Mouse (Mus musculus) granulocyte monocyte progenitor cell, adult 5-6 weeks (primary cell): ENCODE data around the gene Eya2. TPM values are rescaled to one million over a fixed set of nuclear protein-coding genes. Genes with fewer than 3 reads are reported as not detected.

Experiments used
- ATAC-seq: replicated peaks from 2 replicates; pipeline ENCODE4 v1.8.0; 2016; ENCODE audit warnings: mild to moderate bottlenecking, moderate TSS enrichment, inconsistent platforms; ENCODE audit not compliant: poor library complexity, severe bottlenecking
- total RNA-seq, 2 experiments: library from RNA; stranded (forward) in 1 of 2; stranded (reverse) in 1 of 2; fragments of 200-712, 200-1000 nt in 1 of 2; fragments of >200 nt in 1 of 2; fragmentation: Nextera tagmentation in 1 of 2; gene quantifications; 2 replicates each; pipeline ENCODE4 v1.2.3; 2014 to 2017

Gene Eya2
- total RNA-seq, 2 experiments from 2014 or later = 1.4 TPM; not detected in 1

DNA sequence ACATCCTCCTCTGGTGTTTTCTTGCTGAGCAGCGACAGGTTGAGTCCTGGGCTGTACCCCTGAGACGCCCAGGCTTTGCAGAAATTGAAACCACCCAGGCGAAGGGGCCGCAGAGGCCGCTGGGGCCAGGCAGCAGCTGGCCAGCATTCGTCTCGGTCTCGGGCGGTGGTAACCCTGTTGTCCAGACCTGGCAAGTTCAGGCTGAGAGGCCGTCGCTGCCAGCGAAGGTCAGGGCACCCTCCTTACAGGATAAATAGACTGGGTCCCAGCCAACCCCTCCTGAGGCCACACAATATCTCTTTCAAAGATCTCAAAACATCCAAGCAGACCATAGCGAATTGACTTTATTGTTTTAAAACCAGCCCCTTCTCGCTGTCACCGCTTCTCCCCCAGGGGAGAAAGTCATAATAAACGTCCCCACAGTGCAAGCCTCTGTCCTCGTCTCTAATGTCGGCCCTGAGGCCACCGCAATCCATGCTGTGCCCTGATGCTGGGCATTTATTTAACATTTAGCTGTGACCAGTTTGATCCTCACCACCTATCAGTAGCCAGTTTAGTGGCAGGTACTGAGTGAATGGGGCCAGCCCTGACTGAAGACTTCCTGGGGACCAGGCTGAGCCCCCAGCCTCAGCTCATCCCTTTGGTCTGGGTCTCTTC lies 105.5 kb downstream of the Eya2 start:
- no peak for ATAC-seq

DNA sequence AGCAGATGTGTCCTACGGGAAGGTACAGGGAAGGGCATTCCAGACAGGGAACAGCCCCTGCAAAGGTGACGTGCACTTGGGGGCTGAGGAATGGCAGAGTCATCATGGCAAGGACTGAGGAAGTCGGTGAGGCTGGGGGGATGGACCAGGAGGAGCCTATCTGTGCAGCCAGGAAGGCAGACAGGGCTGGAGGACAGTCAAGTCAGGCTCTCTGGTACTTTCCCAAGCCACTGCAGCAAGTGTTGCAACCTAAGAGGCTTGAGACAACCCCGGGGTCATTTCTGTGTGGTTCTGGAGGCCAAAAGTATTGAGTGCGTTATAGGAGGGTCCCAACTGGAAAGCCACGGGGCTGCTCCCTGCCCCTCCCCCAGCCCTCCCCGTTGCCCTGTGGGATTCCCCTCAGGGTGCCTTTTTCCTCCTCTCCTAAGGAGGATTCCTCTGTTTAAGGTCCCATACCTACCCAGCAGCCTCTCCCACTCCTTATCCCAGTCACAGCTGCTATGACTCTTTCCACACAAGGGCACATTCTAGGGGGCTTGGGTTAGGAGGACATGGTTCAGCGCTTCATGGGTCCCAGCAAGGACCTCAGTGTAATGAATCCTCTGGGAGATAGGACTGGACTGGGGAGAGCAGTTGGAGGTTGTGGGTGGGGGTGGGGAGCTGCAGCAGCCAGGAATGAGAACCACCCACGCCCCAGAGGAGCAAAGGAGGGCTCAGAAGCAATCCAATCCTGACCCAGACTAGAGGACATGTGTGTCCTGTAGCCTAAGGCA lies 108.4 kb downstream of the Eya2 start:
- no peak for ATAC-seq

DNA sequence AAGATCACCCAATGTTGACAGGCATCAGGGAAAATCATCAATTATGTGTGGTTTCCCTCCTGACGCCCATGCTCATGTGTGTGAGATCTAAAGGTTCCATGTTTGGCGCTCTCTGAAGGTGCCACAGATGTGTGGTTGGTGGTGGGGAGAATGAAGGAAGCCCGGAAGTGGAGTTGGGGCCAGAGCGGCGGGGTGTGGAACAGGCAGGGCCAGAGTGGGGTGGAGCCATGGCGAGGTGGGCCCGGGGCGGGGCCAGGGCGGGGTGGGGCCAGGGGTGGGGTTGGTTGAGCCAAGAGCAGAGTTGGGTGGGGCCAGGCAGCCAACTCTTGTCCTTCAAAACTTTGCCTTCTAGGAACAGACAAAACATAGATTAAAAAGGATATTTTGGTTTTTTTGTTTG lies 113.4 kb downstream of the Eya2 start:
- ATAC-seq = no peak

DNA sequence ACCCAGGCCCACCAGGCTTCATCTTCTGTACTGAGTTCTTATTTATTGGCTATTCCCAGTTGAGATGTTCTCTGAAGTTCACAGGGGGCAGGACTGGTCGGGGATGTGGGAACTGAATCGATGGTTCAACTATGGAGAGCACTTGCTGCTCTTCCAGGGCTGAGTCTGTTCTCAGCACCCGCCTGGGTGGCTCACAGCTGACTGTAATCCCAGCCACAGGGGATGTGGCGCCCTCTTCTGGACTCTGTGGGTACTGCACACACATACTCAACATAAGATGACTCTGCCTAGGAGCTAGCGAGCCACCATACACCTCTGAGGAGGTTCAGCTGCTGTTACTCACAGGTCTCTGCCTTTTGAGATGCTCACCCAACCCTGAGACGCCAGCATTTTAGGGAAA lies 121.9 kb downstream of the Eya2 start:
- no peak for ATAC-seq

DNA sequence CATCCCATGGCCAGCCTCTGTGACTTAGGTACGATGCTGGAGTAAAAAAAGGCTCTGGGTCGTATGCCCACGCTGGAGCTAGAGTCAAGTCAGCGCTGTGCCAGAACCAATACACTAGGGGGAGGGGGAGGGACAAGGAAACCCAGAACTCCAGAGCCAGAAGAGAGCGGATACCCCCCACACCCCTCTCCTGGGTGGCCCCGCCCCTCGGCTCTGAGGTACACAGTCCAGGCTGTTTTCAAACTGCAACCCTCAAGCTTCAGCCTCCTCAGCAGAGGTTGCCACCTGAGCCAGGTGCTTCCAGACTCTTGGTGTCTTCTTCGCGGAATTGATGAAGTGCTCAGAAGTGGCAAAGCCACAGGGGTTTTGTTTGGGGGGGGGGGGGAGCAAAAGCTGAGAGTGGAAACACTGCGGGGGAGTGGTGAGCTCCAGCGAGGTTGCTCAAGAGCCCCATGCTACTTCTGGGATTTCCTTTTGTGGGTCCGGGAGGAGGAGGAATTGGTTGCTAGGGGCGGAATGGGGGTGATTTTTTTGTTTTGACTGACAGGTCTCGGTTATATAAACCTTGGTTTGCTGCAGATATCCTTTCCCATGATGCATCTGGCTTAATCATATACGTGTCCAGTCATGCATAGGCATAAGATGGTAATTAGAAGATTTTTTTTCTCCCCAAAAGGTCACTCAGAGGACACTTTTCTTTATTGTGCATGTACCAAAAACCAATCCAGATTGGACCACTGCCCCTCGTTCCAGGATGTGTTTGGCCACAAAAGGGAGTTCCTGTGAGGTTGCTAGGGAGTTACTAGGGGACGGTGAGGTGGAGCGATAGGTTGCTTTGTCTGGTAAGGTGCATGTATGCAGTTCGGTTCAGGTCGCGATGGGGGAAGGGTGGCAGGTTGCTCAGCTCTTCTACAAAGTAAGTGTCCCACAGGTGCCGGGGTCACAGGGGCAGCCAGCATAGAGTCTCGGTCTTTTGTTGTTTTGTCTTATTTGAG lies 122.6 kb downstream of the Eya2 start:
- no peak for ATAC-seq

DNA sequence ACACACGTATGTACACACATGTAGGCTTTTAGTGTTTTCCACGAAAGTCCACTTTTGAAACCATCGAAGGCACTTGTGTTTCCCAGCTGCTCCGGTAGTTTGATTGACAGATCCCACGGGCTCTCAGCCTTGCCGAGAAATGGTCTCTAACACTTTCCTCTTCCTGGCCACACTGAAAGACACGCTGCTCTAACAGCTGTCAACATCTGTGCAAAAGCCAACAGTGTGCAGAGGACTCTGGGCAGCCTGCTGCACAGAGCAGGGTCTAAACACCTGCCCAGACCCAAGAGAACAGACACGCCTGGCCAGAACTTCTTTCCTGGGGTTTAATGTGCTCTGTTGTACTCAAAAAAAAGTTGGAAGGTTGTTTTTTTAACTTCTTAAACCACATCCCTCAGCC lies 124.5 kb downstream of the Eya2 start:
- no peak for ATAC-seq

DNA sequence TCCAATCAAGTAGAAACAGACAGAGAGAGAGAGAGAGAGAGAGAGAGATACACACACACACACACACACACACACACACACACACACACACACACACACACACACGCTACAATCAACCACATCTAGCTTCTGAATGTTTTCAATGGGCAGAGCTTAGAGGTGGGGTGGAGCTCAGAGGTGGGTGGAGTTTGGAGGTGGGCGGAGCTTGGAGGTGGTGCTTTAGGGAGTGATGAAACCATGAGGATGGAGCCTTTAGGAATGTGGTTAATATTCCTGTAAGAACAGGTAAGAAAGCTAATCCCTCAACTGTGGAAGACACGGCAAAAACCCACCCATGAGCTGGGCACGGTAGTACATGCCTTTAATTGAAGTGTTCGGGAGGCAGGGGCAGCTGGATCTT lies 127.1 kb downstream of the Eya2 start:
- no peak for ATAC-seq

DNA sequence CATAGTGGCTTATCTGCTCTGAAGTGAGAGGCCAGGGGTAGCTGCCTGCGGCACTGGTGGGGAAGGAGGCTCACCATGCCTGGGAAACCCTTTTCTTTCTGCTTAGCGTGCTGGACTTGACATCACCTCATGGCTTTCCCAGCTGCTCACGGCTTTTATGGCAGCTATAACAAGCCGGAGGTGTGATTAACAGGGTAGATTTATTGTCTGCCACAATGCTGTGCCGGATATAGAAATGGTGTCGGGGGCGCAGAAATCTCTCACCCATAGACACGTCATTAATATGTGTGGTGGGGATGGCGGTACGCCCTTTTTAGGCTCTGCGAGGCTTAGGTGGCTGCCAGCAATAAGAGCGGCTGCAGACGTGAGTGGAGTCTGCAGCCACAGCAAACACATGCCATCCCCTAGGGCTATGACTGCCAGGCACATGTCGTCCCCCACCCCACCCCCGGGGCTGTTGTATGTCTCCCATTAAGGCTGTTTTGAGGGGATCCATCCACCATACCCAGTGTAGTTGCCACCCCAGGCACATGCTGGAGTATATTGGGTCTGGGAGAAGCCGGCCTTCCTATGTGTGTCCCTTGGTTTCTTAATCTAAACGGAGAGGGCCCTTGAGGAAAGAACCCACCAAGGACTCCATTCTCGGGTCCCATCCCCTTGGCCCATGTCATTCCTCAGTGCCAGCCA lies 137.9 kb downstream of the Eya2 start:
- no peak for ATAC-seq

DNA sequence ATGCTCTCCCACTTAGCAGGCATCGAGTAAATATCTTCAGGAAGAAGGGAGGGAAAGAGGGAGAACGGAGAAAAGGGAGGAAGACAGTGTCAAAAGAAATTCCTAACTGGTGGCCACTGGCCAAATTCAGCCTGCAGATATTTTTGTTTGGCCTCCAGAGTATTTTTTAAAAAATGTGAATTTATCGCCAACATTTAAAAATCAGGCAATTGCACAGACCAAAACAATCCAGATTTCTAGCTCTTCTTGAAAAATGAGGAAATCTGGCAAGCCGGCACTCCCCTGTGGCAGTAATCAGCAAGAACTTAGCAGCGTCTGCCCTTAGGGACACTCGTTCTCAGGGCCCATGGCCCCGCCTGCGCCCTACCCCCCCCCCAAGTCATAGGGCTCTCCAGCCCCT lies 138.9 kb downstream of the Eya2 start:
- no peak for ATAC-seq

DNA sequence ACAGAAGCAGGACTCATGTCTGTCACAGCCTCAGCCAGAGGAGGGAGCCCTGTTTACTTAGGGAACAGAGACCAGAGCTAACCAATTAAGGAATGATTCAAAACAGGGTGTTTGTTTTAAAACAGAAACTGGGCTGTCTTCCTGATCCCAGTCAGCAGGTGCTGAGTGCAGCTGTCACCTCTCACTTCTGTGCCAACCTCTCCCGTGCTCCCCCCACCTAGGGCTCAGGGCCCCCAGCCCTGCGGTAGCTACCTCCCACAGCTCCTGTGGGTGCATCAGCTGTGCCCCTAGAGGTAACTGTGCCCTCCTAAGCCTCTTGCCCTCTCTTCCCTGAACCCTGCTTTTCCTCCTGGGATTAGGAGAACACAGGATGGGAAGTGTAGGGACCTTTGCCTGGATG lies 141.5 kb downstream of the Eya2 start:
- no peak for ATAC-seq

DNA sequence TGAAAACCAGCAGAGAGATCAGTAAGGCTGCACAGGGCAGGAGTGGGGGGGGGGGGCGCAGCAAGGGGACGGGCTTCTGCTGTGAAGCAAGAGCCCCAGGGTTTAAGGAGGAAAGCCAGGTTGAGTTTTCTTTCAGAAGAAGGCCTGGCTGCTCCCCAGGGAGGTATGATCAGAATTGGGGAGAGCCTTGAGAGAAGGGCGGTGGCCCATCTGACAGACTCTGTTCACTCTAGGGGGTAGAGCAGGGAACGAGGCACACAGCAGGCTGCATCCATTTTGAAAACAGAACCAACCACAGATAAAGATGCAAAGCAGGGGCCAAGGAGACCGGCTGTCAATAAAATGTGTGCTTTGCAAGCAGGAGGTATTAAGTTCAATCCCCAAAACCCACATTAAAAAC lies 145.5 kb downstream of the Eya2 start:
- ATAC-seq = no peak

DNA sequence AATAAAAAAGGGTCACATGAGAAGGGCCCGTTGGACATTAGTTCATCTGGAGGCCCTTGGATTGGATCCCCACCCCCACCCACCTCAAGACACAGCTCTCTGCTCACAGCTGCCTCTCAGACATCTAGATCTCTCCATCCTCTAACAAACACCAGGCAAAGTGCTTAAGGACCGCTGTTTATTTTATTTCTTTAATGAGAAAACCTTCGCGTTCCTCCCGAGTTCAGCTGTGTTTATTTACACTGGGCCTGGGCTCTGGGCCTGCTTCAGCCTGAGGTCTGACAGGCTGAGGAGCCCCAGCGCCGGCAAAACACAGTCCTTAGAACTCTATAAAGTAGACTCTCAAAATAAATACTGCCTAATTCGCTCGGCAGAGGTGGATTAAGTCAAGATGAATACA lies 146.2 kb downstream of the Eya2 start:
- ATAC-seq = no peak

DNA sequence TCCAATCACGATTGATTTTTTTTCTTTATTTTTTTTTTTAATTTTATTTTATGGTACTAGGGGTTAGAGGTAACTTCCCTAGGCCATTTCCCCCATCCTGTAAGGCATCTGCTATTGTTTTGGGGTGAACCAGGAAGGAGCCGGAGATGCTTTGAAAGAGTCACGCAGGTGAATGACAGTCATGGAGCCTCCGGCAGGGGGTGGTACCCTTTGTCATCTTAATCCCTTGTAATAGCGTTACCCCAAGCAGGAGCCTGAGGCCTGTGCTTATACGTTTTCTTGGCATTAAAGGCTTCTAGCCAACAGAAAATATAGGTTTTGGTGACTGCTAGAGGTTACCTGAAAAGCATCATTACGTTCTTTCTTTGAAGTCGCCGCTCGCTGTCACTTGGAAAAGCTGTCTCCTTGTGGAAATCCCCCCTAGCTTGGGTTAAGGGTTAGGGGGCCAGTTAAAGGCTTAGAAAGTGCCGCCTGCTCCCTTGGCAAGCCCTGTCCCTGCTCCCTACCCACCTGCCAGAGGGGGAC lies 146.8 kb downstream of the Eya2 start:
- no peak for ATAC-seq

DNA sequence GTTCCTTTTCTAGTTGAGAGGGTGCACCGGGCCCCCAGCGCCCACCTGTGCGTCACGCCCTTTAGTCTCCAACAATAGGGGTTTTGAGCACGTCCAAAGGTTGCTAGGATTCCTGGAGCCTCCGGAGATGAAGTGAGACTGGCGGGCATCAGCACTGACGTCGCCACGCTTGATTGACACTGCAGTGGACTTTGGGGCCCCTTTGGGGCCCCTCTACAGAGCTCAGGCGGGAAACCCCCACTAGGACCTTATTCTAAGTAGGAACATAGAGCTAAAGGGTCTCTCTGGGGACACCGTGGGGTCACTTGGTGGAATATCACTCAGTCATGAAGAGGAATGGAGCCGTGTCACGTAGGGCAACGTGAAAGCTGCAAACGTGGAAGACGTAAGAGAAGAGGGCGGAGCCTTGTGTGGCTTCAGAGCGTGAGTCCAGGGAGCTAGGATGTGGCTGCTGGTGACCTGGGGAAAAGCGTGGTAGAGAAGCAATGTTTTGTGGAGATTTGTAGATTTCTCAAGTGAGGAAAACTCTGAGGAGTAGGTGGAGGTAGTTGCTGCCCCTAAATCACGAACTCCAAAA lies 147.5 kb downstream of the Eya2 start:
- no peak for ATAC-seq

DNA sequence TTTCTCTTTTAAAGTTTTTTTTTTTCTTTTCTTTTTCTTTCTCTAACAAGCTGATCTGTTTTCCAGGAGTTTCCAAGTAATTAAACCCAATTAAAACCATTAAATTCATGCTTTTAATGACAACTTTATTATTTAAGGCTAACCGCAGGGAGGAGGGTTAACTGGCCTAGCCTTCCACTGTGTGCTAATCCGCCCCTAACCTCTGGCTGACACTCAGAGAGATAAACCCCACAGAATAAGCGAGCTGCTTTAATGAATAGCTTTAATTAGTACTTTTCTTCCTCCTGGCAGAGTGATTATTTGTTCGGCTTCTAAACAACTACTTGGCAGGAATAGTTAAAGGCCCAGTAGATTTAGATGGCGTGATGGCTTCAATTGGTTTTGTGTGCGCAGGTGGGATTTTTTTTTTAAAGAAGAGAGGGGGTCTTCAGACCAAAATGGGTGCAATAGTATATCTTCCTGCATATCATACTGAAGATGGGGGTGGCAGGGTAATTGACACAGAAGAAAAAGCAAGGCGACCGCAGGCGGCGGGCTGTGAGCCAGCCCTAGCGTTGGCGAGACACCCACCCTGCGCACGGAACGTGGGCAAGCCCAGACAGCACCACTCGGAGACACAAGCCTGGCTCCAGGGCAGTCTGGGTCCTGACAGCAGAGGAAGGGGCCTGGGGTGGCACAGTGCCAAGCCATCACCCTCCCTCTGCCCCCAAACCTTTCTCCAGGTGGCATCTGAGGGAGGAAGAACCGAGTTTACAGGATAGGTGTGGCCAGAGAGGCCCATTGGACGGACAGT lies 150.7 kb downstream of the Eya2 start:
- no peak for ATAC-seq

DNA sequence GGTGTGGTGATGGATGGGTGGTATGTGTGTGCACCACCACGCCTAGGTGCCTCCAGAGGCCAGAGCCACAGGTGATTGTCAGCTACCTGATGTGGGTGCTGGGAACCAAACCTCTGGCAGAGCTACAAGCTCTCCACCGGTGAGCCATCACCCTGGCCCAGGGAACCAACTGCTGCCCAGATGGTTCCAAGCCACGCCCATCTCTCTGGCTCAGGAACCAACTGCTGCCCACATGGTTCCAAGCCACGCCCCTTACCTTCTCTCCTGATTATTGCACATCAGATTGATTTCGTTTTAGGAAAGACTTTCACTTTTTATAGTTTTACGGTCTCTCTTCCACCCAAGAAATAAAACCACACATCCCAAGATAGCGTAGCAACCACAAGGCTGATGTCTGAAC lies 153.1 kb downstream of the Eya2 start:
- no peak for ATAC-seq

DNA sequence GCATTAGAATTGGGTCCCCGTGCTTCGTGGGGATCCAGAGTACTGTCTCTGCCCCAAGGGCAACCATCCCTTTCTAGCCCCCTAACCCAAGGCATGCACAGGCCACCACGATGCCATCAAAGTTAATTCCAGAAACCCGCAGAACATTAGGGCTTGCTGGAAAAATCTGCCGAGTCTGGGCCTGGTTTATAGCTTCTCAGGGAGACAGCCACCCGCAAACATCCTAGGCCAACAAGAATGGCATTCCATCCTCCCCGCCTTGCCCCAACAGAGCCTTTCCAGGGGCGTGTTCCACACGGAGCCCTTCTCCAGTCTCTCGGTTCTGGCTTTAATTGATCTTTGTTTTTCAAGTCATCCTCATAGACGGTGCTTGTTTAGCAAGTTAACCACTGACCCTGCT lies 153.6 kb downstream of the Eya2 start:
- no peak for ATAC-seq

DNA sequence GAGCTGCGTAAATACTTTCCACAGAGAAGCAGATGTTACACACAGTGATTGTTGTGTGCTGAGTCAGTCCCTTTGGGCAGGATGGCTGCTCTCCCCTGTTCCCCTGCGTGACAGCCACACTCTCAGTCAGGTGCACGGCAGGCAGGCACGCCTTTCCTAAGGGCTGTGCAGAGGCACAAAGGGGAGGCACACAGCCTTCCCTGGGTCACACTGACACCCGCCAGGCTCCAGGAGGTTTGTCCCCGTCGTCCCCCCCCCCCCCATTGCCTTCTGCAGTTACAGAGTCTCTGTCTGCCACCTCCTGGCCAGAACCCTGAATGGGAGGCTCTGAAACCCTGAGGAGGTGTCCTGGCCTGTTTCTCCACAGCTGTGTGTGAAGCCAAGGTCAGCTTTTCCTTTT lies 156.2 kb downstream of the Eya2 start:
- peak; percentile 43; the same call in 1 of the 2 replicates for ATAC-seq

DNA sequence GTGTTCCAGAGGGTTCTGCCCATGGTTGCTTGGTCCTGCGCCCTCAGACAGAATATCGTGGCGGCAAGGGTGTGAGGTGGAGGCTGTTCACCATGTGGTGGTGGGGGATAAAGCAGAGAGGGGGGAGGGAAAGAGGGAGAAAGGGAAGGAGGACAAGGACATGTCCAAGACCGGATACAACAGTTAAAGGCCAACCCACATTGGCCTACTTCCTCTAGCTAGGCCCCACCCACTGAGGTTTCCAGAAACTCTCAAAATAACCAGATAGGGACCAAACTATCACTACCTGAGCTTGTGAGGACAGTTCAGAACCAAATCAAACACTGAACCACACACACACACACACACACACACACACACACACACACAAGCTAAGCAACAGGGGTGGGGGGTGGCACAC lies 157.9 kb downstream of the Eya2 start:
- ATAC-seq = peak; percentile 65
